13 mouse cellular contexts compared by ENCODE assay signal in genomic region chr9:50900026-50900920, GRCm38 (mm10). TPM values are rescaled to one million over a fixed set of nuclear protein-coding genes. Genes with fewer than 3 reads are reported as not detected.
A peak's percentile ranks its signal among the peaks of the same experiment; 100 is the strongest.
DNase-seq lines count a peak whose midpoint lies in the region; ATAC-seq and TF ChIP-seq lines count a peak whose summit lies in the region.
"Had no signal": no experiment of that assay in that cellular context is flagged by ENCODE, and none has a peak within 500 bp of the region (broad histone marks: within the 10 kb centered on the region; RNA-seq: fewer than 3 reads in every experiment).

No protein-coding gene starts in this region.

- no peak overlapping the region; the same call in 1 of the 2 replicates for H3K4me2 ChIP-seq in limb, embryonic 14.5 days (replicated peaks; ENCODE audit: low read depth, low read length, severe bottlenecking)
- no peak overlapping the region for H3K4me2 ChIP-seq in intestine, embryonic 15.5 days (replicated peaks)

- no peaks in the 10 kb centered on the region for H3K9me3 ChIP-seq in limb, embryonic 14.5 days (ENCODE audit: control insufficient read depth, low read length)
- H3K9me3 ChIP-seq in intestine, embryonic 15.5 days: no peaks in the 10 kb centered on the region
- H3K9me3 ChIP-seq: hindbrain, embryonic 10.5 days had no signal

- H3K4me1 ChIP-seq in limb, embryonic 14.5 days (ENCODE audit: control insufficient read depth, insufficient read depth, low read length): peaks cover 11% of the 10 kb centered on the region
- H3K4me1 ChIP-seq in intestine, embryonic 15.5 days (replicated peaks): 0 out of 2 replicates have a peak, but pooled peaks cover 4% of the 10 kb centered on the region
- H3K4me1 ChIP-seq: hindbrain, embryonic 10.5 days had no signal

- no peak for DNase-seq in layer of hippocampus, adult 2 months (ENCODE audit: low spot score in 2 of 2)
- no peak for DNase-seq in layer of hippocampus, postnatal 25 days (ENCODE audit: extremely low spot score in 1 of 2, low spot score in 1 of 2)
- peak; percentile 95 for DNase-seq in Muller cell, postnatal 12 days (ENCODE audit: inconsistent ontology term)
- DNase-seq in fibroblast of lung, adult 2 months (ENCODE audit: low read depth): peak; percentile 94
- DNase-seq in limb, embryonic 14.5 days (ENCODE audit: low spot score): peak; percentile 66
- DNase-seq in cerebellum, postnatal 4 days (ENCODE audit: low spot score in 2 of 2): no peak
- no peak for DNase-seq in cerebellum, adult 9-10 months
- DNase-seq: cerebellum, postnatal 36 days; layer of hippocampus, postnatal 36 days; thymus, postnatal 14 days had no signal

- no peak overlapping the region for H3K9ac ChIP-seq in limb, embryonic 14.5 days (ENCODE audit: low read depth, low read length, severe bottlenecking)
- H3K9ac ChIP-seq in intestine, embryonic 15.5 days: no peak overlapping the region

- TF ChIP-seq POLR2A in limb, embryonic 14.5 days (IDR thresholded peaks at IDR 0.05; ENCODE audit: borderline replicate concordance, extremely low read depth, insufficient read depth, insufficient read length): no peak

- H3K4me3 ChIP-seq in layer of hippocampus, adult 2 months: no peak overlapping the region
- H3K4me3 ChIP-seq in limb, embryonic 14.5 days (replicated peaks; ENCODE audit: low read length): no peak overlapping the region
- H3K4me3 ChIP-seq in intestine, embryonic 15.5 days (replicated peaks): no peak overlapping the region
- H3K4me3 ChIP-seq: hindbrain, embryonic 10.5 days had no signal

- peak overlapping the region; percentile 5; the same call in 1 of the 2 replicates for H3K27ac ChIP-seq in layer of hippocampus, adult 2 months
- H3K27ac ChIP-seq in limb, embryonic 14.5 days (replicated peaks; ENCODE audit: low read depth, low read length): no peak overlapping the region; the same call in 1 of the 2 replicates
- H3K27ac ChIP-seq in intestine, embryonic 15.5 days: no peak overlapping the region
- H3K27ac ChIP-seq: hindbrain, embryonic 10.5 days had no signal

- no peaks in the 10 kb centered on the region for H3K27me3 ChIP-seq in limb, embryonic 14.5 days (ENCODE audit: control insufficient read depth, insufficient read depth, low read length)
- H3K27me3 ChIP-seq in intestine, embryonic 15.5 days (replicated peaks): no peaks in the 10 kb centered on the region

- no peak for TF ChIP-seq CTCF in layer of hippocampus, adult 2 months (conservative IDR thresholded peaks at IDR 0.05)

- ATAC-seq in limb, embryonic 14.5 days (ENCODE audit: low FRiP score, low read depth): peak; percentile 78
- no peak for ATAC-seq in intestine, embryonic 15.5 days
- ATAC-seq: midbrain, embryonic 16.5 days had no signal

- H3K36me3 ChIP-seq in limb, embryonic 14.5 days (ENCODE audit: control insufficient read depth, insufficient read depth, low read length): peaks cover 24% of the 10 kb centered on the region
- peaks cover 3% of the 10 kb centered on the region; the same call in 1 of the 2 replicates for H3K36me3 ChIP-seq in intestine, embryonic 15.5 days

- 47% methylated on average over 7 of the region's 7 CpGs for WGBS in limb, embryonic 14.5 days
- 75% methylated on average over 7 of the region's 7 CpGs for WGBS in intestine, embryonic 15.5 days

RNA-seq across cellular contexts. Expression of gene Ppp2r1b, which starts 55.2 kb away (rescaled TPM):
- total RNA-seq in layer of hippocampus, adult 2 months (2021): 10 to 100 TPM; 14.9 to 18.1 TPM
- total RNA-seq in layer of hippocampus, postnatal 25 days (2021): 10 to 100 TPM; 17.2 to 17.4 TPM
- 25.2 and 27.3 TPM in 2 replicates for polyA plus RNA-seq in limb, embryonic 14.5 days (2012; rRNA removed)
- polyA plus RNA-seq in limb, embryonic 14.5 days (2014; fragmentation: Nextera tagmentation; extraction: Ambion mirVana): 51.0 and 53.8 TPM in 2 replicates
- 62.8 and 65.7 TPM in 2 replicates for polyA plus RNA-seq in intestine, embryonic 15.5 days (2015; fragmentation: Nextera tagmentation; extraction: Ambion mirVana)

Comparison
In these comparisons a context has a peak if more than half of its experiments do, and no peak if none do; other contexts are left out.
1. DNase-seq: peak in Muller cell, postnatal 12 days (single experiment), fibroblast of lung, adult 2 months (single experiment) and limb, embryonic 14.5 days (single experiment); none in layer of hippocampus, adult 2 months (0 of 2), layer of hippocampus, postnatal 25 days (0 of 2), cerebellum, postnatal 4 days (0 of 2) and cerebellum, adult 9-10 months (single experiment).